Mouse (Mus musculus) kidney, postnatal 4 days (tissue): ENCODE data around the gene Hsdl1.
A peak's percentile ranks its signal among the peaks of the same experiment; 100 is the strongest.

Experiments
- DNase-seq, 2 experiments: peaks; one replicate each; pipeline ENCODE4 v3.0.0; 2021; ENCODE audit warnings: mixed read lengths in 2 of 2

Hsdl1 gene

DNA sequence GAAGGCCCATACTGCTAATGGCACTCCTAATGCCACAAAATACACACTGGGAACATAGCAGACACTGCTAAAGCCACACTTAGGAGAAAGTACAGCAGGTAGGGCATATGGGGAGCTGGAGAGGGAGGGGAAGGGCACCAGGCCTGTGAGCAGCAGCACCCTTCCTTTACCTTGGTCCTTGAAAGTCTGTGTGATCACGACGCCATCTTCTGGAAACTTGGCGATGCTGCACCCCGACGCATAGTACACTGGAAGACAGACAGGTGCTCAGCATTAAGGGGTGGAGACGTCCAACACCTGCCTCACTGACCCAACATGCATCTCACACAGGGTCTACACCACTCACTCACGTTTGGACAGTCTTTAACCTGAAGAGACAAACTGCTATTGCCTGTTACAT is 54.9 kb downstream of the Hsdl1 start:
- DNase-seq, result peak in 1 of 2 experiments; percentile 29

DNA sequence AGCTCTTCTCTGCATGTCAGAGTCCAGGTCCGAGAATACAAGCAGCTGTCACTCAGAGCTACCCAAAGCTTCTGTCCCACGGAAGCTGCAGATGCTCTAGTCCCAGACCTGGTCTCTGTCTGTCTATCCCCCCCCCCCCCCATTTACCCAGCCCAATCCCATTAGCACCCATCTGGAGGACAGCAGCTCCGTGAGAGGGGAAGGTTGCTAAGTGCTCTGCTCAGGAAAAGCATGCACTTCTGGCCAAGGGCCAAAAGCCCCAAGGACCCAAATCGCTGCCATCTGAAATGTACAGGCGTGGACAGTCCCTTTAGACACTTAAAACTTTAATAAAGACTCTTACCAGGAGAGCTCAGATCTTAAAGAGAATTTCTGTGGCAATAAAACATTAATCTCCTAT is 58.3 kb downstream of the Hsdl1 start:
- no peak for DNase-seq

GRCm38 (mm10) chr8:119515767-119516166 is 59.2 kb downstream of the Hsdl1 start:
- DNase-seq, result no peak

GRCm38 (mm10) chr8:119514940-119515339 is 60.0 kb downstream of the Hsdl1 start:
- DNase-seq, result no peak

- DNase-seq, result no peak
Observed at GRCm38 (mm10) chr8:119513405-119513804, 61.6 kb downstream of the Hsdl1 start.
